Mouse (Mus musculus) fat pad, adult 2 months (tissue): ENCODE data around the gene Rffl.

ENCODE experiments used
- DNase-seq: peaks from one replicate; pipeline ENCODE4 v3.0.0-alpha.2; 2011; ENCODE audit warnings: low read depth, low spot score; ENCODE audit errors: extremely low read depth

Rffl gene

DNA sequence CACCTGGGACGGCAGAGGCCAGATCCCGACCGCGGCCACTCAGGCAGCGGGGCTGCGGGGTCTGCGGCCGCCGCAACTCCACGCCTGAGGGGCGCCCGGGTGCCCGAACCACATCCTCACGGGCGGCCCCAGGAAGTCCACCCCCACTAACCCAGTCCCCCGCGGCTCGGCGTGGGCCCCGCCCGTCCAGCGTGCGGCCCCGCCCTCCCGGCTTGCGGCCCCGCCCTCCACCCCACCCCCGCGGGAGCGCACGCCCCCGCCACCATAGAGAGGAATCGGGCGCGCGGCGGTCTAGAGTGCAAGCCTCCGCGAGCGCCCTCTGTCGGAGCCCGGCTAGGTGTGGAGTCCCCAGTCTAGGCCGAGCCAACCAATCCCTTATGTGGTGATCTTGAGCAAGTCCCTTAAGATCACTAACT lies at the start of gene Rffl:
Rffl (minus strand) TSS at position 180 of the 416 bp plus-strand sequence.
- no peak for DNase-seq

DNA sequence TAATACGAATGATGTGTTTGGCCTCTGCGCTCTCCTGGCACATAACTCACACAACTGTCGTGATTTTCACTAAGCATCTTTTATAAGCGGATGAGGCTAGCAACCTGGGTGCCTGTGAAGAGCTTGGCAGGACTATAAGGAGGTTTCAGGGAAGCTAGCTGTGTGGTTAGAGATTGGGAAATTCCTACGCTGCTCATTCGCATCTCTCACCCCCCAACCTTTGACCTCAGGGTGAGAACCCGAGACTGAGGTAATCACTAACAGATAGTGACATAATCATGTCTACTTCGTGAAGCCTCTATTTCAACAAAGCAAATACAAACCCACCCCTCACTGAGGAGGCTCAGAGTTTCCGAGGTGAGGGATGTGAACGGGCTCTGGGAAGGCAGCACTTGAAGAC lies 49.8 kb upstream of the Rffl start:
- no peak for DNase-seq

DNA sequence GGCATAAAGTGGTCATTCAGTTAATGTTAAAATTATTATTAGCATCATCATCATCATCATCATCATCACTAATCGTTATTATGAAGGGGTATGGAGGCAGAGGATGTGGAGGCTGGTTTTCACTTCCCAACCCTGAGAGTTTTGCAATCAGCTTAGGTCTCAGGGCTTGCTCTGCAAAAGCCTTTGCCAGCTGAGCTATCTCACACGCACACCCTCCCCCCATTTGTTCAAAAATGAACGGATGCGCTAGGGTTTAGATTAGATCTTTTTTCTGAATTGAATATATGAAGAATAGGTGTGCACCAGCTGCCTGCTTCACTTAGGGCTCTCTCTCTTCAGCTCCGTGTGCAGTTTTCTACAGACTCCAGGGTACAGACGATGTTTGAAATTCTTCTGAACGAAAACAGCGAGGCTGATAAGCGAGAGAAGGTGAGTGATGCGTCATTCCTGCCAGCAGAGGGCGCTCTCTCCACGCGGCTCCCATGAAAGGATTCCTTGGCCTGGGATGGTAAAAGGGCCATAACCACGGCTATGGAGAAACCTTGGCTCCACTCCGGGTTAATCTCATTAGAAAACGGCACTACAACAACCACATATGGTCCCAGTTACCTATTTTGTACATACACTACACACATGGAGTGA lies 43.8 kb upstream of the Rffl start:
- no peak for DNase-seq

DNA sequence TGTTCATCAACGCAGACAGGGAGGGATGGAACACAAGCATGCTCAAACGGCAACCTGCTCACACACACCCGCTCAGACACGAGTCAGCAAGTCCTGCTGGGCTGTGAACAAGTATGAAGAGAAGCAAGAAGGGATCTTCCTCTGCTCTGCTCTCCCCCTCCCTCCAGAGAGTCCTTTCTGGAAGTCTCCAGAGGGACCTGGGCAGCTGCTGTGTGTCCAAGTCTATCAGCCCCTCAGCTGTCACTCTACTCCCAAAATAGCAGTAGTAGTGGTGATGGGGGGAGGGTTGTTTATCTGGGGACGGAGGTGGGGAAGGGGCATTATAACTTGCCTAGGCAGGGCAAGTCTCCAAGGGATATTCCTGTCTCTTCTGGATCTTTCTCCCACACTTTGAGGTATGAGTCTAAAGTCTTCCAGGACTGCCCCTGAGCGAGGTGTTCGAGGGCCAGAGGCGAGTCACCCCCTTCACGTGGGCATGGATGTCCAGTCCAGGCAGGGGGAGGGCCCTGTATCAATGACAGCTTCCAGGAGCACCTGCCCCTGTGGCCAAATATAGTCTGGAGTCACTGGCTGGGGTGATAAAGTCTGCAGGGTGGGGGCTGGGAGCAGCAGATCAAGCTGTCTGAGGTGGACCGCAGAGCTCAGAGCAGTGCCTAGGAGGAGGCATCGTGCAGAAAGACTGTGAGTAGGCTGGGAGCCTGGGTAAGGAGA lies 39.8 kb upstream of the Rffl start:
- no peak for DNase-seq

DNA sequence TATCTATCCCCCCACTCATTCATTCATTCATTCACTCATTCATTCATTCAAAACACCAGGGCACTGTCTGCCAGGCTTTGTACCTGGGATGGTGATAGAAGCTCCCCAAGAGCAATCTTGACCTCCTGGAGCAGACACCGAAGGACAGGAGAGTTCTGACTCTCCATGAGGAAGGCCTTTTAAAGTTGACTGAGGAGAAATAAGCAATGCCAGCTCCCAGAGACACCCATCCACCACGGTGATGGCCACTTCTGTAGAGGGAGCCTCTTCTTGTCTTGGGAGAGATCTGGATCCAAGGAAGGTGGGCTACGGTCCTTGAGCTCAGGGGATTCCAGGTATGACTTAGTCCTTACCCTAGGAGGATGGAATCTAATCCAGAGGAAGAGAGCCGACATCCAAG lies 39.2 kb upstream of the Rffl start, which contains the start of gene Unc45b:
Unc45b (plus strand) TSS at position 301 of the 400 bp plus-strand sequence.
- DNase-seq, result no peak

- DNase-seq, result no peak
Measured at GRCm38 (mm10) chr11:82908608-82908989, 37.6 kb upstream of the Rffl start.

DNA sequence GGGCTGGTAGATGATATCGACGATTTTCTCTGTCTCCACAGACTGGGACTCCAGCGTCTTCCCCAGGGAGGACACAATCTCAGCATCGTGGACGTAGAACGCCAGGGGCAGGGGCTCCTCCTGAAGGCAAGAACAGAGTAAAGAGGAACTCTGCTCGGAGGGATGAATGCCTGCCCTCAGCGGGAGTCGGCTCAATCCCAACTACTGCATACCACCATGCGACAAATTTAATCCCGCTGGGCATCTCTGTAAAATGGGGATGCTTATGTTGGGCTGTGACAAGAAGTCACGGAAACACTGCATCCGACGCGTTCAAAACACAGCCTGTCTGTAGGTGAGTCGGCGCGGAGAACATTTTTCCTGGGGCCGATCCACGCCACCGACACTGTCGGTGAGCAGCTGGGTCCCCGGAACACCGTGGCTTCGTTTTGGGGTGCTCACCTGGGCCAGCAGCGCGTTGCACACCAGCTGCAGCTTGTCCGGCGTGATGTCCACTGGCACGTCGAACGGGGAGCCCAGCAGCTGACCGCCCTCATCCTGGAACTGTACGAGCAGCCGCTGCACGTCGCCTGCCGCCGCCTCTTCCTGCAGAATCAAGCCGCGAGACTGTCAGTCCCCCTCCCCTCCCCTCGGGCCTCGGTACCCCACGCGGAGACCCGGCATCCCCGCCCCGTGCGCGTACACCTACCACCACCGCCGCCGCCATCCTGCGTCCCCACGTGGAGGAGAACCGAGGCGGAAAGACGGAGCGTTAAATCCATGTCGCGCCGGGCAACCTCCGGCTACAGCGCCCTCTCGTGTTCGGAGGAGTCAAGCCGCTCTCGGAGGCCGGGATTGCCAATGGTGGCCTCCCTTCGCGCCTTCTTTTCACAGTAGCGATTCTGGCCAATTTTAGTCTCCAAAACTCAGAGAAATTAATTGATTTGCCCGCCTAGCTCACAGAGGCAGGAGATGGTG lies 36.9 kb upstream of the Rffl start, which contains the start of gene Nle1:
Nle1 (minus strand) TSS at position 761 of the 957 bp plus-strand sequence.
- DNase-seq, result no peak

GRCm38 (mm10) chr11:82905816-82906215 lies 34.8 kb upstream of the Rffl start:
- DNase-seq, result no peak

DNA sequence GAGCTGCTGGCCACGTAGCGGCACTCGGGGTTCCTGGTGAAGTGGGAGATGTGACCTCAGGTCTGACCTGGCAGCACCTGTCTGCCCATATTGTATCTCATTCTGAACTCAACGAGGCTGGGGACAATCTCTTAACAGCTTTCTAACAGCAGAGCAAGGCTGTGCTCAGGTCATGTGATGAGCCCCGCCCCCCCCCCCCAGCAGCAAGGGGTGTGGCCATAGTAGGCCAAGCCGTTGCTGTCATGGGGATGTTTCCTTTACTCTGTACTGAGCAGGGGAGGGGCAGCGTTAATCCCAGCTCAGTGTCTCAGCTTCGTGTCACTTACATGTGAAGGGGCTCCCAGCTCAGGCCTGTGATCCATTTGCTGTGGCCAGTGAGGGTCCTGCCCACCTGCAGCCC lies 33.9 kb upstream of the Rffl start:
- DNase-seq, result no peak

- no peak for DNase-seq
Measured at GRCm38 (mm10) chr11:82901606-82902310, 30.7 kb upstream of the Rffl start.

- DNase-seq, result no peak
Measured at GRCm38 (mm10) chr11:82899720-82900119, 28.7 kb upstream of the Rffl start.

DNA sequence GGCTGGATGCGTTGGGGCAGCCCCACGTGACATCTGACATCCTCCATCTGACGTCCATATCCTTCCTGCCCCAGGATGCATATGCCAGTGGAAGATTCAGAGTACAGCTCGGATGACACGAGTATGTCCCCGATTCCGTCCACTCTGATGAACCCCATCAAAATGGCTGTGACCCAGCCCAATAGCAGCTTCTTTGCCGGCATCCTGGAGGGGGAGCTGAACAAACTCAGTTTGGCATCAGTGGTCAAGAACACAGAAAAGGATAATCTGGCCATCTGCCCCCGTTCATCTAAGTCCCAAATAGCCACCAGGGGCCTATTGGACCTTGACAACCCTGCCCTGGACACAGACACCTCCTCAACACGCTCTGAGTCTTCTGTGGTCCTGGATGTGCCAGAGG lies 26.5 kb upstream of the Rffl start:
- no peak for DNase-seq

GRCm38 (mm10) chr11:82891936-82892335 lies 20.9 kb upstream of the Rffl start, which contains the start of gene Fndc8:
Gene Fndc8 (plus strand): TSS chr11:82892124.
- no peak for DNase-seq

- DNase-seq, result no peak
Measured at GRCm38 (mm10) chr11:82890342-82890762, 19.3 kb upstream of the Rffl start, which contains the start of gene Rad51d. Gene Rad51d (minus strand): TSS chr11:82890614.

GRCm38 (mm10) chr11:82889524-82890341 lies 18.7 kb upstream of the Rffl start:
- DNase-seq, result no peak

GRCm38 (mm10) chr11:82888491-82888946 lies 17.5 kb upstream of the Rffl start:
- no peak for DNase-seq

- DNase-seq, result no peak
Measured at GRCm38 (mm10) chr11:82886559-82886958, 15.5 kb upstream of the Rffl start.

GRCm38 (mm10) chr11:82883180-82883579 lies 12.2 kb upstream of the Rffl start:
- DNase-seq, result no peak

- DNase-seq, result no peak
Measured at GRCm38 (mm10) chr11:82877726-82878344, 6.8 kb upstream of the Rffl start.
